Mouse (Mus musculus): ENCODE measurements around the gene Mob3c. TPM values are rescaled to one million over a fixed set of nuclear protein-coding genes. Genes with fewer than 3 reads are reported as not detected.

Mob3c gene
- polyA plus RNA-seq, 1 experiment, result 3.5 TPM

DNA sequence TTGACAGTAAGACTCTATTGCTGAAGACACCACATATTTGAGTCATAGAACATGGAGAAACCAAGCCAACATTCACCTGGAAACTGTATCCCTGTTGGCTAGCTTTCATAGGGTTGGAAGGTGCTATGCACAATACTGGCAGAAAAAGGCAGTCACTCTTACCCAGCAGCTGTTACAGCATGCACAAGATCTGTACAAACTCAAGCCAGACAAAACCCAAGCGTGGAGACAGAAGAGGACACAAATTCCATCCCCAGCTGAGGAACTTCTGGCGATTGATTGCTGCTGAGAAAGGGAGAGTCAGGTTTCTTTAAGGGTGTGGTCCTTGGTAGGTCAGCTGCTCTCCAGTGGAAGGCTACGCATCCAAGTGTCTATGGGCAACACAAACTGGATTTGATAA is 7.7 kb upstream of the Mob3c start:
- Histone ChIP-seq H3K79me2 (ENCODE audit: control insufficient read depth, insufficient read depth) (no peaks in the 10 kb centered on the region), H3K36me3 (ENCODE audit: control insufficient read depth, insufficient read depth) (no peaks in the 10 kb centered on the region), H3K79me3 (ENCODE audit: low read depth) (no peaks in the 10 kb centered on the region), H3ac (ENCODE audit: control insufficient read depth, insufficient read length, low read depth) (no peak overlapping the region), H3K4me3 (ENCODE audit: insufficient read depth, poor library complexity, severe bottlenecking) (no peak overlapping the region), H3K27me3 (ENCODE audit: control insufficient read depth, insufficient read depth, insufficient read length) (no peaks in the 10 kb centered on the region)
- TF ChIP-seq MYOG (IDR thresholded peaks at IDR 0.05; ENCODE audit: control insufficient read depth, extremely low read depth, insufficient read length), result no peak
- TF ChIP-seq FOSL1 (IDR thresholded peaks at IDR 0.05; ENCODE audit: insufficient read depth, low read length, poor library complexity, severe bottlenecking), result no peak
- TF ChIP-seq CEBPB (IDR thresholded peaks at IDR 0.05; ENCODE audit: low read depth), result no peak
- TF ChIP-seq USF1 (IDR thresholded peaks at IDR 0.05; ENCODE audit: low read depth), result no peak
- no peak for TF ChIP-seq CTCF (IDR thresholded peaks at IDR 0.05; ENCODE audit: control insufficient read depth, insufficient read depth, insufficient read length)
- no peak for TF ChIP-seq MAX (IDR thresholded peaks at IDR 0.05)

DNA sequence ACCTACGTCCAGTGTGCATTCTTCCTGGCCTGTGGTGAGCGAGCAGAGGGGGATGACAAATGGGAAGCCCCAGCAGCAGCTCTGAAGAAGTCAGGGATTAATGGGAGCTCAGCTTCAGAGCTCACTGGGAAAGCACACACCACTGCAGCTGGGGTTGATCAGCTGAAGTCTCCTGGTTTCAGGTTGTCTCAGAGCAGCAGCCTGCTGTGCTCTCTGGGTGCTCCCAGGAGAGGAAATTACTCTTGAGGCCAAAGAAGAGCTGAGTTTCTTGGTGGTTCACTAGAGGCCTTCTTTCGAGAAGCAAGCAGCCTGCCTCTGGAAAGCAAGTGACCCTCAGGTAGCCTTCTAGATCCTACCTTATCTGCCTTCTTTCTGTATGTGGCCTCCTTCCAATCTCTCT is 6.9 kb upstream of the Mob3c start:
- Histone ChIP-seq H3ac (ENCODE audit: control insufficient read depth, insufficient read length, low read depth) (no peak overlapping the region), H3K36me3 (ENCODE audit: control insufficient read depth, insufficient read depth) (no peaks in the 10 kb centered on the region), H3K27me3 (ENCODE audit: control insufficient read depth, insufficient read depth, insufficient read length) (no peaks in the 10 kb centered on the region), H3K4me3 (ENCODE audit: insufficient read depth, poor library complexity, severe bottlenecking) (no peak overlapping the region), H3K79me2 (ENCODE audit: control insufficient read depth, insufficient read depth) (no peaks in the 10 kb centered on the region), H3K79me3 (ENCODE audit: low read depth) (no peaks in the 10 kb centered on the region)
- TF ChIP-seq CTCF (IDR thresholded peaks at IDR 0.05; ENCODE audit: control insufficient read depth, insufficient read depth, insufficient read length), result no peak
- TF ChIP-seq CEBPB (IDR thresholded peaks at IDR 0.05; ENCODE audit: low read depth), result no peak
- TF ChIP-seq MYOG (IDR thresholded peaks at IDR 0.05; ENCODE audit: control insufficient read depth, extremely low read depth, insufficient read length), result no peak
- TF ChIP-seq MAX (IDR thresholded peaks at IDR 0.05), result no peak
- TF ChIP-seq USF1 (IDR thresholded peaks at IDR 0.05; ENCODE audit: low read depth), result no peak
- no peak for TF ChIP-seq MYOD1 (IDR thresholded peaks at IDR 0.05; ENCODE audit: control insufficient read depth, insufficient read length, low read depth)
- TF ChIP-seq FOSL1 (IDR thresholded peaks at IDR 0.05; ENCODE audit: insufficient read depth, low read length, poor library complexity, severe bottlenecking), result no peak

GRCm38 (mm10) chr4:115821431-115821830 is 6.5 kb upstream of the Mob3c start:
- TF ChIP-seq MYOD1 (IDR thresholded peaks at IDR 0.05; ENCODE audit: control insufficient read depth, insufficient read length, low read depth) (no peak), FOSL1 (IDR thresholded peaks at IDR 0.05; ENCODE audit: insufficient read depth, low read length, poor library complexity, severe bottlenecking) (no peak), MAX (IDR thresholded peaks at IDR 0.05) (no peak), USF1 (IDR thresholded peaks at IDR 0.05; ENCODE audit: low read depth) (no peak), CTCF (IDR thresholded peaks at IDR 0.05; ENCODE audit: control insufficient read depth, insufficient read depth, insufficient read length) (no peak), MYOG (IDR thresholded peaks at IDR 0.05; ENCODE audit: control insufficient read depth, extremely low read depth, insufficient read length) (no peak), CEBPB (IDR thresholded peaks at IDR 0.05; ENCODE audit: low read depth) (no peak)
- Histone ChIP-seq H3K4me3 (ENCODE audit: insufficient read depth, poor library complexity, severe bottlenecking) (no peak overlapping the region), H3K36me3 (ENCODE audit: control insufficient read depth, insufficient read depth) (no peaks in the 10 kb centered on the region), H3ac (ENCODE audit: control insufficient read depth, insufficient read length, low read depth) (no peak overlapping the region), H3K79me2 (ENCODE audit: control insufficient read depth, insufficient read depth) (no peaks in the 10 kb centered on the region), H3K79me3 (ENCODE audit: low read depth) (no peaks in the 10 kb centered on the region), H3K27me3 (ENCODE audit: control insufficient read depth, insufficient read depth, insufficient read length) (no peaks in the 10 kb centered on the region)

GRCm38 (mm10) chr4:115821928-115822327 is 6.0 kb upstream of the Mob3c start:
- Histone ChIP-seq H3K36me3 (ENCODE audit: control insufficient read depth, insufficient read depth) (no peaks in the 10 kb centered on the region), H3ac (ENCODE audit: control insufficient read depth, insufficient read length, low read depth) (no peak overlapping the region), H3K4me3 (ENCODE audit: insufficient read depth, poor library complexity, severe bottlenecking) (no peak overlapping the region), H3K27me3 (ENCODE audit: control insufficient read depth, insufficient read depth, insufficient read length) (no peaks in the 10 kb centered on the region), H3K79me3 (ENCODE audit: low read depth) (no peaks in the 10 kb centered on the region), H3K79me2 (ENCODE audit: control insufficient read depth, insufficient read depth) (no peaks in the 10 kb centered on the region)
- TF ChIP-seq MYOD1 (IDR thresholded peaks at IDR 0.05; ENCODE audit: control insufficient read depth, insufficient read length, low read depth) (no peak), CTCF (IDR thresholded peaks at IDR 0.05; ENCODE audit: control insufficient read depth, insufficient read depth, insufficient read length) (no peak), USF1 (IDR thresholded peaks at IDR 0.05; ENCODE audit: low read depth) (no peak), CEBPB (IDR thresholded peaks at IDR 0.05; ENCODE audit: low read depth) (no peak), FOSL1 (IDR thresholded peaks at IDR 0.05; ENCODE audit: insufficient read depth, low read length, poor library complexity, severe bottlenecking) (no peak), MYOG (IDR thresholded peaks at IDR 0.05; ENCODE audit: control insufficient read depth, extremely low read depth, insufficient read length) (no peak), MAX (IDR thresholded peaks at IDR 0.05) (no peak)

GRCm38 (mm10) chr4:115824178-115824577 is 3.7 kb upstream of the Mob3c start:
- Histone ChIP-seq H3K27me3 (ENCODE audit: control insufficient read depth, insufficient read depth, insufficient read length) (no peaks in the 10 kb centered on the region), H3K79me2 (ENCODE audit: control insufficient read depth, insufficient read depth) (peaks cover 8% of the 10 kb centered on the region), H3K79me3 (ENCODE audit: low read depth) (no peaks in the 10 kb centered on the region), H3K4me3 (ENCODE audit: insufficient read depth, poor library complexity, severe bottlenecking) (no peak overlapping the region), H3K36me3 (ENCODE audit: control insufficient read depth, insufficient read depth) (no peaks in the 10 kb centered on the region), H3ac (ENCODE audit: control insufficient read depth, insufficient read length, low read depth) (no peak overlapping the region)
- TF ChIP-seq MYOD1 (IDR thresholded peaks at IDR 0.05; ENCODE audit: control insufficient read depth, insufficient read length, low read depth) (no peak), CTCF (IDR thresholded peaks at IDR 0.05; ENCODE audit: control insufficient read depth, insufficient read depth, insufficient read length) (no peak), FOSL1 (IDR thresholded peaks at IDR 0.05; ENCODE audit: insufficient read depth, low read length, poor library complexity, severe bottlenecking) (no peak), MAX (IDR thresholded peaks at IDR 0.05) (no peak), USF1 (IDR thresholded peaks at IDR 0.05; ENCODE audit: low read depth) (no peak), CEBPB (IDR thresholded peaks at IDR 0.05; ENCODE audit: low read depth) (no peak), MYOG (IDR thresholded peaks at IDR 0.05; ENCODE audit: control insufficient read depth, extremely low read depth, insufficient read length) (no peak)

GRCm38 (mm10) chr4:115825271-115825670 is 2.6 kb upstream of the Mob3c start:
- peaks cover 15% of the 10 kb centered on the region for H3K79me2 ChIP-seq (ENCODE audit: control insufficient read depth, insufficient read depth)
- no peak overlapping the region for H3K4me3 ChIP-seq (ENCODE audit: insufficient read depth, poor library complexity, severe bottlenecking)
- H3K27me3 ChIP-seq (ENCODE audit: control insufficient read depth, insufficient read depth, insufficient read length), result no peaks in the 10 kb centered on the region
- TF ChIP-seq MYOG (IDR thresholded peaks at IDR 0.05; ENCODE audit: control insufficient read depth, extremely low read depth, insufficient read length) (no peak), FOSL1 (IDR thresholded peaks at IDR 0.05; ENCODE audit: insufficient read depth, low read length, poor library complexity, severe bottlenecking) (no peak), MAX (IDR thresholded peaks at IDR 0.05) (no peak), USF1 (IDR thresholded peaks at IDR 0.05; ENCODE audit: low read depth) (no peak), MYOD1 (IDR thresholded peaks at IDR 0.05; ENCODE audit: control insufficient read depth, insufficient read length, low read depth) (no peak), CEBPB (IDR thresholded peaks at IDR 0.05; ENCODE audit: low read depth) (no peak), CTCF (IDR thresholded peaks at IDR 0.05; ENCODE audit: control insufficient read depth, insufficient read depth, insufficient read length) (no peak)
- no peaks in the 10 kb centered on the region for H3K36me3 ChIP-seq (ENCODE audit: control insufficient read depth, insufficient read depth)
- H3K79me3 ChIP-seq (ENCODE audit: low read depth), result no peaks in the 10 kb centered on the region
- H3ac ChIP-seq (ENCODE audit: control insufficient read depth, insufficient read length, low read depth), result no peak overlapping the region

All from C2C12 (cell line).